Mouse (Mus musculus) MEL (cell line): ENCODE data around the gene DXBay18. TPM values are rescaled to one million over a fixed set of nuclear protein-coding genes. Genes with fewer than 3 reads are reported as not detected.
"Not testable (repeated sequence)": the region's sequence is repeated elsewhere in the genome, so short reads cannot be mapped to it uniquely, and the experiment has no call there.

Experiments used
- DNase-seq: peaks from one replicate; pipeline ENCODE4 v3.0.0; 2011; ENCODE audit warnings: low read depth, low spot score
- H3K27ac ChIP-seq: 2 replicates; pipeline ENCODE4 v1.5.1; 2012; ENCODE audit warnings: low read depth, mild to moderate bottlenecking, control low read depth, low read length, moderate library complexity; ENCODE audit not compliant: control insufficient read depth
- H3K27me3 ChIP-seq, 2 experiments: fragments of 150-350 bp in 1 of 2; sonication (generic) in 1 of 2; 2 replicates each; pipeline ENCODE4 v1.6.1; 2012; ENCODE audit warnings: low read length in 2 of 2, mild to moderate bottlenecking in 2 of 2, improper control_type of control experiment in 1 of 2, moderate library complexity in 1 of 2; ENCODE audit not compliant: insufficient read depth in 2 of 2, control insufficient read depth in 1 of 2
- H3K36me3 ChIP-seq, 2 experiments: 2 replicates each; pipeline ENCODE4 v1.6.1; 2012 to 2014; ENCODE audit warnings: low read length in 2 of 2, improper control_type of control experiment in 1 of 2, inconsistent platforms in 1 of 2, mild to moderate bottlenecking in 1 of 2; ENCODE audit not compliant: insufficient read depth in 2 of 2, control insufficient read depth in 1 of 2
- H3K4me1 ChIP-seq, 2 experiments: fragments of 150-350 bp in 1 of 2; sonication (generic) in 1 of 2; 2 replicates each; pipeline ENCODE4 v1.6.1; 2012; ENCODE audit warnings: low read length in 2 of 2, improper control_type of control experiment in 1 of 2, mild to moderate bottlenecking in 1 of 2; ENCODE audit not compliant: insufficient read depth in 2 of 2, control insufficient read depth in 1 of 2
- H3K4me3 ChIP-seq, 2 experiments: fragments of 150-350 bp in 1 of 2; sonication (generic) in 1 of 2; 2 replicates each; pipeline ENCODE4 v1.5.1; 2012; ENCODE audit warnings: low read depth in 2 of 2, low read length in 2 of 2, mild to moderate bottlenecking in 2 of 2, moderate library complexity in 2 of 2, control low read depth in 1 of 2, improper control_type of control experiment in 1 of 2; ENCODE audit not compliant: control insufficient read depth in 1 of 2, insufficient read depth in 1 of 2
- H3K79me2 ChIP-seq: 2 replicates; pipeline ENCODE4 v1.6.1; 2012; ENCODE audit warnings: mild to moderate bottlenecking, low read length, moderate library complexity; ENCODE audit not compliant: control insufficient read depth, poor library complexity, insufficient read depth
- H3K9ac ChIP-seq: 2 replicates; pipeline ENCODE4 v1.6.1; 2012; ENCODE audit warnings: low read depth, mild to moderate bottlenecking, control low read depth, low read length, moderate library complexity; ENCODE audit not compliant: control insufficient read depth, poor library complexity, severe bottlenecking
- H3K9me3 ChIP-seq: fragments of 150-350 bp; sonication (generic); replicated peaks from 2 replicates; pipeline ENCODE4 v1.6.1; 2012; ENCODE audit warnings: mild to moderate bottlenecking, low read length, improper control_type of control experiment, moderate library complexity; ENCODE audit not compliant: insufficient read depth
- HCFC1 ChIP-seq: IDR thresholded peaks from 2 replicates; pipeline ENCODE4 v1.6.1; 2012; ENCODE audit warnings: low read depth, mild to moderate bottlenecking, inconsistent platforms, low read length, improper control_type of control experiment, moderate library complexity
- MYC ChIP-seq: IDR thresholded peaks from 2 replicates; pipeline ENCODE4 v1.6.1; 2011; ENCODE audit warnings: low read depth, mild to moderate bottlenecking, low read length, improper control_type of control experiment, moderate library complexity
- NELFE ChIP-seq: IDR thresholded peaks from 2 replicates; pipeline ENCODE4 v1.6.1; 2011; ENCODE audit warnings: low read depth, low read length, improper control_type of control experiment
- NRF1 ChIP-seq: IDR thresholded peaks from 2 replicates; pipeline ENCODE4 v1.6.1; 2014; ENCODE audit warnings: low read depth, mild to moderate bottlenecking, inconsistent platforms, low read length, improper control_type of control experiment, moderate library complexity; ENCODE audit not compliant: poor library complexity, insufficient read depth, severe bottlenecking
- POLR2A ChIP-seq, 2 experiments: IDR thresholded peaks; 2 replicates each; pipeline ENCODE4 v1.6.1; 2011 to 2012; ENCODE audit warnings: low read length in 2 of 2, mild to moderate bottlenecking in 2 of 2, control low read depth in 1 of 2, improper control_type of control experiment in 1 of 2, low read depth in 1 of 2, moderate library complexity in 1 of 2; ENCODE audit not compliant: control insufficient read depth in 1 of 2, insufficient read depth in 1 of 2, poor library complexity in 1 of 2
- TBP ChIP-seq: IDR thresholded peaks from 2 replicates; pipeline ENCODE4 v1.8.0; 2011; ENCODE audit warnings: low read depth, low read length, improper control_type of control experiment
- polyA plus RNA-seq, 2 experiments: library from polyadenylated mRNA; stranded (reverse) in 1 of 2; unstranded in 1 of 2; fragments of >175 nt in 1 of 2; fragments of >200 nt in 1 of 2; gene quantifications; 2 replicates each; pipeline versions ENCODE4 v1.2.1 to v1.2.4; 2012; ENCODE audit warnings: low replicate concordance in 2 of 2, low read depth in 1 of 2; ENCODE audit not compliant: insufficient read length in 2 of 2, insufficient read depth in 1 of 2, missing spikeins in 1 of 2
- total RNA-seq: library from RNA; depleted of rRNA; stranded (reverse); fragments of 300-350 nt; gene quantifications from 2 replicates; pipeline ENCODE4 v1.2.3, GENCODE M21; 2012; rRNA removed

DXBay18 gene
- total and polyA plus RNA-seq, 3 experiments, result not detected

GRCm38 (mm10) chrX:73116747-73117146 is 32.5 kb downstream of the DXBay18 start, which contains the start of gene Gm14685:
TSS of gene Gm14685 (plus strand) at chrX:73117047.
- not testable (repeated sequence) for H3K27me3 ChIP-seq, H3K79me2 ChIP-seq, H3K27ac ChIP-seq, H3K9ac ChIP-seq, H3K36me3 ChIP-seq, H3K4me3 ChIP-seq, H3K9me3 ChIP-seq, H3K4me1 ChIP-seq, DNase-seq

GRCm38 (mm10) chrX:73096941-73097508 is 52.2 kb downstream of the DXBay18 start, which contains the start of gene Xlr3a:
TSS of gene Xlr3a (minus strand) at chrX:73097095.
- Histone ChIP-seq H3K27ac (peak within 1 kb of the TSS; percentile 32; the same call in 1 of the 2 replicates), H3K4me3 (peak within 1 kb of the TSS; percentile 59 to 86), H3K9ac (peak within 1 kb of the TSS; percentile 78)
- TF ChIP-seq HCFC1 (peak; percentile 62; the same call in 1 of the 2 replicates), POLR2A (IDR thresholded peaks at IDR 0.05; ENCODE audit: control insufficient read depth in 1 of 2, insufficient read depth in 1 of 2, low read depth in 1 of 2, low read length in 2 of 2, poor library complexity in 1 of 2) (peak in 1 of 2 experiments; percentile 52; a peak in 1 of 4 replicates), NELFE (peak; percentile 46), NRF1 (peak; percentile 81), TBP (peak; percentile 21; the same call in 1 of the 2 replicates), MYC (0 out of 2 replicates have a peak, but pooled peaks have one; percentile 15)
- TF ChIP-seq, all 39 proteins: peak for 6; not testable (repeated sequence) for 33
- DNase-seq, result peak; percentile 93
- not testable (repeated sequence) for H3K27me3 ChIP-seq, H3K9me3 ChIP-seq, H3K79me2 ChIP-seq, H3K4me1 ChIP-seq, H3K36me3 ChIP-seq

Other genes starting within 250 kb of the DXBay18 start
- 30.4 and 33.5 TPM in 2 replicates for gene Cetn2, start 231.0 kb downstream of the DXBay18 start, total RNA-seq
- 10 to 100 TPM in 1 of 2 experiments, not detected in 1; 35.3 TPM for gene Cetn2, start 231.0 kb downstream of the DXBay18 start, polyA plus RNA-seq
- 17.9 and 19.4 TPM in 2 replicates for gene Nsdhl, start 230.9 kb downstream of the DXBay18 start, total RNA-seq
- gene Nsdhl, start 230.9 kb downstream of the DXBay18 start, polyA plus RNA-seq, result 10 to 100 TPM in 1 of 2 experiments, not detected in 1; 23.1 TPM
- gene Zfp185, start 162.1 kb downstream of the DXBay18 start, total RNA-seq, result not detected in 2 replicates
- gene Zfp185, start 162.1 kb downstream of the DXBay18 start, polyA plus RNA-seq, result under 1 TPM in 1 of 2 experiments, not detected in 1; 0.14 TPM
- gene Pnma5, start 112.3 kb downstream of the DXBay18 start, total RNA-seq, result 0.08 and 0.10 TPM in 2 replicates
- gene Pnma5, start 112.3 kb downstream of the DXBay18 start, polyA plus RNA-seq, result under 1 TPM in 1 of 2 experiments, not detected in 1; 0.11 TPM
- not detected in 2 replicates for gene Pnma3, start 84.7 kb downstream of the DXBay18 start, total RNA-seq
- not detected for gene Pnma3, start 84.7 kb downstream of the DXBay18 start, polyA plus RNA-seq
- gene Xlr4a, start 67.0 kb downstream of the DXBay18 start, total RNA-seq, result 0.19 TPM in 1 of 2 replicates, not detected in the other
- under 1 TPM in 1 of 2 experiments, not detected in 1; 0.29 TPM for gene Xlr4a, start 67.0 kb downstream of the DXBay18 start, polyA plus RNA-seq
- 76.4 and 94.5 TPM in 2 replicates for gene Xlr3a, start 52.4 kb downstream of the DXBay18 start, total RNA-seq
- gene Xlr3a, start 52.4 kb downstream of the DXBay18 start, polyA plus RNA-seq, result 100 to 1,000 TPM in 1 of 2 experiments, not detected in 1; 161 TPM
- not detected in 2 replicates for gene Gm14685, start 32.4 kb downstream of the DXBay18 start, total RNA-seq
- not detected for gene Gm14685, start 32.4 kb downstream of the DXBay18 start, polyA plus RNA-seq
- not detected in 2 replicates for gene Xlr5b, start 654 bp downstream of the DXBay18 start, total RNA-seq
- not detected for gene Xlr5b, start 654 bp downstream of the DXBay18 start, polyA plus RNA-seq
- gene Spin2d, start 27.5 kb upstream of the DXBay18 start, total RNA-seq, result not detected in 2 replicates
- not detected for gene Spin2d, start 27.5 kb upstream of the DXBay18 start, polyA plus RNA-seq
- gene Xlr3b, start 42.8 kb upstream of the DXBay18 start, total RNA-seq, result 22.4 and 23.8 TPM in 2 replicates
- 10 to 100 TPM in 1 of 2 experiments, not detected in 1; 16.5 TPM for gene Xlr3b, start 42.8 kb upstream of the DXBay18 start, polyA plus RNA-seq
- gene Xlr4b, start 64.9 kb upstream of the DXBay18 start, total RNA-seq, result 37.4 and 44.4 TPM in 2 replicates
- 10 to 100 TPM in 1 of 2 experiments, not detected in 1; 43.2 TPM for gene Xlr4b, start 64.9 kb upstream of the DXBay18 start, polyA plus RNA-seq
- 3.3 and 3.4 TPM in 2 replicates for gene F8a, start 78.8 kb upstream of the DXBay18 start, total RNA-seq
- 1 to 10 TPM in 1 of 2 experiments, not detected in 1; 6.0 TPM for gene F8a, start 78.8 kb upstream of the DXBay18 start, polyA plus RNA-seq
- gene Xlr4c, start 93.7 kb upstream of the DXBay18 start, total RNA-seq, result 12.8 and 18.6 TPM in 2 replicates
- 10 to 100 TPM in 1 of 2 experiments, not detected in 1; 37.4 TPM for gene Xlr4c, start 93.7 kb upstream of the DXBay18 start, polyA plus RNA-seq
- 68.4 and 78.0 TPM in 2 replicates for gene Xlr3c, start 115.9 kb upstream of the DXBay18 start, total RNA-seq
- 100 to 1,000 TPM in 1 of 2 experiments, 10 to 100 TPM in 1; 73.5 to 162 TPM for gene Xlr3c, start 115.9 kb upstream of the DXBay18 start, polyA plus RNA-seq
- not detected in 2 replicates for gene Xlr5a, start 143.5 kb upstream of the DXBay18 start, total RNA-seq
- gene Xlr5a, start 143.5 kb upstream of the DXBay18 start, polyA plus RNA-seq, result not detected
- gene Xlr5c, start 143.5 kb upstream of the DXBay18 start, total RNA-seq, result not detected in 2 replicates
- not detected for gene Xlr5c, start 143.5 kb upstream of the DXBay18 start, polyA plus RNA-seq
- not detected in 2 replicates for gene Gm45015, start 187.4 kb upstream of the DXBay18 start, total RNA-seq
- gene Gm45015, start 187.4 kb upstream of the DXBay18 start, polyA plus RNA-seq, result not detected
- 4.5 and 4.8 TPM in 2 replicates for gene Zfp275, start 193.2 kb upstream of the DXBay18 start, total RNA-seq
- 1 to 10 TPM in 1 of 2 experiments, not detected in 1; 5.9 TPM for gene Zfp275, start 193.2 kb upstream of the DXBay18 start, polyA plus RNA-seq
- 0.04 TPM in 1 of 2 replicates, not detected in the other for gene Gm18336, start 249.3 kb upstream of the DXBay18 start, total RNA-seq
- not detected for gene Gm18336, start 249.3 kb upstream of the DXBay18 start, polyA plus RNA-seq